ENCODE assay signal across 1 mouse cellular context in the genomic region with DNA sequence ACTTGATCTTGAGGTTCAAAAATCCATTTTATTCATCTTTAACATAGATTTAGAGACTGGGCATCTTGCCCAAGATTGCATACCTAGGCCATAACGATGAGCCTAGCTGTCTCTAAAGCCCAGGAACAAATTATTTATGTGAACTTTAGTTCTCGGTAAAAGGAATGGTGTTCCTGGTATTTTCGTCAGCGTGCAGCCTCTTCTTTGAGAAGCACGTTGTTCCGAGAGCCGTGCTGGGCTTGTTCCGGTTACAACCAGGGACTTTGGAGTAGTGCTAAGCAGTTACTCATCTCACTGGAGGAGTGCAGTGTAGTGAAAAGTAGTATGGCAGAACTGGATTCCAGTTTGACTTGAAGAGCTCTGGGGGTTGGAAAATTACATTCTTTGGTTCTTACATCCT.
TF ChIP-seq lines count a peak whose summit lies in the region.

No protein-coding gene starts in this region.

TF ChIP-seq in CH12.LX, 34 proteins besides CTCF, POLR2A, EP300 and RAD21:
- TF ChIP-seq MAZ (IDR thresholded peaks at IDR 0.05; ENCODE audit: low read depth, low read length) = no peak
- TF ChIP-seq MAFK (IDR thresholded peaks at IDR 0.05; ENCODE audit: insufficient replicate concordance, low read length) = no peak
- no peak for TF ChIP-seq ETS1 (conservative IDR thresholded peaks at IDR 0.05; ENCODE audit: low read depth, low read length)
- peak; percentile 85 for TF ChIP-seq MYC (IDR thresholded peaks at IDR 0.05; ENCODE audit: low read depth, low read length)
- TF ChIP-seq JUND (conservative IDR thresholded peaks at IDR 0.05; ENCODE audit: low read depth, low read length) = no peak
- peak; percentile 79 for TF ChIP-seq MAX (IDR thresholded peaks at IDR 0.05; ENCODE audit: low read length)
- TF ChIP-seq PAX5 (IDR thresholded peaks at IDR 0.05; ENCODE audit: low read length) = no peak
- peak; percentile 90 for TF ChIP-seq MXI1 (IDR thresholded peaks at IDR 0.05; ENCODE audit: low read depth, low read length)
- no peak for TF ChIP-seq NELFE (IDR thresholded peaks at IDR 0.05; ENCODE audit: low read depth, low read length)
- TF ChIP-seq ZNF384 (IDR thresholded peaks at IDR 0.05; ENCODE audit: low read depth, low read length) = no peak
- TF ChIP-seq JUN (IDR thresholded peaks at IDR 0.05; ENCODE audit: insufficient read depth, low read depth, low read length) = no peak
- TF ChIP-seq MEF2A (IDR thresholded peaks at IDR 0.05; ENCODE audit: borderline replicate concordance, low read depth, low read length) = no peak
- no peak for TF ChIP-seq CHD2 (IDR thresholded peaks at IDR 0.05; ENCODE audit: low read length)
- no peak for TF ChIP-seq IRF4 (IDR thresholded peaks at IDR 0.05; ENCODE audit: low read depth, low read length)
- no peak for TF ChIP-seq POLR2AphosphoS2 (IDR thresholded peaks at IDR 0.05; ENCODE audit: low read depth, low read length)
- TF ChIP-seq CHD1 (IDR thresholded peaks at IDR 0.05; ENCODE audit: low read depth, low read length) = peak; percentile 96; the same call in 1 of the 2 replicates
- TF ChIP-seq ZMIZ1 (IDR thresholded peaks at IDR 0.05; ENCODE audit: low read depth, low read length) = 0 out of 2 replicates have a peak, but pooled peaks have one; percentile 3
- TF ChIP-seq KAT2A (IDR thresholded peaks at IDR 0.05; ENCODE audit: insufficient replicate concordance, low read length) = no peak
- TF ChIP-seq UBTF (IDR thresholded peaks at IDR 0.05; ENCODE audit: low read depth, low read length) = peak; percentile 59; the same call in 1 of the 2 replicates
- TF ChIP-seq ZKSCAN1 (IDR thresholded peaks at IDR 0.05; ENCODE audit: borderline replicate concordance, low read depth, low read length) = no peak
- peak; percentile 15; the same call in 1 of the 2 replicates for TF ChIP-seq BHLHE40 (IDR thresholded peaks at IDR 0.05; ENCODE audit: low read depth, low read length)
- no peak for TF ChIP-seq HCFC1 (IDR thresholded peaks at IDR 0.05; ENCODE audit: low read depth, low read length)
- no peak for TF ChIP-seq SMC3 (IDR thresholded peaks at IDR 0.05; ENCODE audit: low read depth, low read length)
- no peak for TF ChIP-seq NRF1 (IDR thresholded peaks at IDR 0.05; ENCODE audit: low read depth, low read length)
- TF ChIP-seq USF1 (IDR thresholded peaks at IDR 0.05; ENCODE audit: low read depth, low read length) = no peak
- no peak for TF ChIP-seq USF2 (conservative IDR thresholded peaks at IDR 0.05; ENCODE audit: low read depth, low read length)
- TF ChIP-seq RCOR1 (conservative IDR thresholded peaks at IDR 0.05; ENCODE audit: low read depth, low read length) = no peak
- TF ChIP-seq TCF12 (IDR thresholded peaks at IDR 0.05; ENCODE audit: low read depth, low read length) = no peak; the same call in 1 of the 2 replicates
- peak; percentile 79 for TF ChIP-seq SIN3A (IDR thresholded peaks at IDR 0.05; ENCODE audit: low read length)
- no peak for TF ChIP-seq E2F4 (IDR thresholded peaks at IDR 0.05; ENCODE audit: insufficient replicate concordance, low read depth, low read length)
- TF ChIP-seq ZC3H11A (IDR thresholded peaks at IDR 0.05; ENCODE audit: low read depth, low read length) = no peak
- 0 out of 2 replicates have a peak, but pooled peaks have one; percentile 43 for TF ChIP-seq ELF1 (IDR thresholded peaks at IDR 0.05; ENCODE audit: low read depth, low read length)
- 0 out of 2 replicates have a peak, but pooled peaks have one; percentile 65 for TF ChIP-seq TBP (conservative IDR thresholded peaks at IDR 0.05; ENCODE audit: low read depth, low read length)
- no peak for TF ChIP-seq GABPA (IDR thresholded peaks at IDR 0.05; ENCODE audit: insufficient replicate concordance, low read depth, low read length)
